Mouse (Mus musculus): ENCODE data around the gene Tmem174. TPM values are rescaled to one million over a fixed set of nuclear protein-coding genes. Genes with fewer than 3 reads are reported as not detected.

The Tmem174 gene
- total RNA-seq (2021), result not detected

DNA sequence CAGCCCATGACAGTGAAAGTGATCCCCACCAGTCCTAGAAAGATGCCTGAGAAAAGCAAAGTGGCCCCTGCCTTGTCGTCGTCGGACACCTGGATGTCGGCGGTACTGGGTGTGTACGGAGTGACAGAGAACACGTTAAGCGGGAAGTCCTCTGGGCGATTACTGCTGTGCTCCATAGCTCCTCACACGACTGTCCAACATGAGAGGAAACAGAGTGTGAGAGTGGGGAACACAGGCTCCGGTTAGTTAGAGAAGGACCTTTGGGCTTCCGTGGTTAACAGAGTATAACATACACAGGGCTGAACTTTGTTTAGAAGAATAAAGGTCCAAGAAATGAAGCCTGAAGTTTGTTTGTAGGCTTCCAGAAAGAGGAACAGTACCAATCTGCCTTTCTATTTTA lies at the start of gene Tmem174:
TSS of gene Tmem174 (minus strand) at position 266 of the 400 bp plus-strand sequence.
- no peak for DNase-seq (ENCODE audit: extremely low spot score in 1 of 2, low spot score in 1 of 2)

DNA sequence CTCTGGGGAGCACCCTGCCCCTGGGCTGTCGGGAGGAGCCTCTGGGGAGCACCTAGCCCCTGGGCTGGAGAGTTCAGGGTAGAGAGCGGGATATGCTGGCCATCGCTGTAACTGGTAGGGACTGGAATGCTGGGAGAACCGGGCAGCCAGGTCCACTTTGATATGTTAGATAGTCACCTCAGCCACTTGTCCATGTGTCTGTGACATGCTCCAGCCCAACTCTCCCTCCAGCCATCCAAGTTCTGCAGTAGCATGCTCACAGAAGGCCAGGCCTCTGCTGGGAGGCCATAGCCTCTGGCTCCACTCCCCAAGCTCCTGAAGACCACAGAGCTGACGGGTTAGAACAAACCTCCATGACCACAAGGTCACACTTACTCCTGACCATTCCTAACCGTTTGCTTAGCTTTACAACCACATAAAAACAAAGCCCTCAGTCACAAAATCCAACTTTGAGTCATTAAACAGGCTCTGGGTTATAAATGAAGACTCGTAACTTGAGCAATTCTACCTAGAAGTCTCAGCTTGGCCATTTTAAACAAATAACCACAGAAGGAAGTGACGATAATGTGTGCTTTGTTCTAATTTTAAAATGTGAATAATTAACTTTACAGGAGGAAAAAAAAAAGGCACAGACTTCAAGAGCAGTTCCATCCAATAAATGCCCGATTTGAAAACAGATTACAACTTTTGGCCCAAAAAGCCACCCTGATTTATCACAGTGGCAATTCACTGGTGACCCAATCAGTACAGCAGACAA lies 47.1 kb upstream of the Tmem174 start:
- DNase-seq (ENCODE audit: extremely low spot score in 1 of 2, low spot score in 1 of 2), result no peak

DNA sequence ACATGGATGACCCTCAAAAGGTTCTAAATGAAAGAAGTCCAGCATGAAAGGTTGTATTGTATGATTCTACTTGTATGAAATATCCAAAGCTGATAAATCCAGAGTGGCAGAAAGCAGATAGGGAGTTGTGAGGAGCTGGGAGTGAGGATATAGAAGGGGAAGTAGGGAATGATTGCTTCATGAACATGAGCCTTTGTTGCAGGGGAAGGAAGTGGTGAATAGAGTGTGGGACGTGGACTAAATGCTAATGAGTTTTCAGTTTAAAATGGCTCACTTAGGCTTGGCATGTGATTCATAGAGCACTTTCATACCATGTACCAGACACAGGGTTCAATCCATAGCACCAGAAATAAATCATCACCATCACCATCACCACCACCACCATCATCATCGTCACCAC lies 46.2 kb upstream of the Tmem174 start:
- no peak for DNase-seq (ENCODE audit: extremely low spot score in 1 of 2, low spot score in 1 of 2)

DNA sequence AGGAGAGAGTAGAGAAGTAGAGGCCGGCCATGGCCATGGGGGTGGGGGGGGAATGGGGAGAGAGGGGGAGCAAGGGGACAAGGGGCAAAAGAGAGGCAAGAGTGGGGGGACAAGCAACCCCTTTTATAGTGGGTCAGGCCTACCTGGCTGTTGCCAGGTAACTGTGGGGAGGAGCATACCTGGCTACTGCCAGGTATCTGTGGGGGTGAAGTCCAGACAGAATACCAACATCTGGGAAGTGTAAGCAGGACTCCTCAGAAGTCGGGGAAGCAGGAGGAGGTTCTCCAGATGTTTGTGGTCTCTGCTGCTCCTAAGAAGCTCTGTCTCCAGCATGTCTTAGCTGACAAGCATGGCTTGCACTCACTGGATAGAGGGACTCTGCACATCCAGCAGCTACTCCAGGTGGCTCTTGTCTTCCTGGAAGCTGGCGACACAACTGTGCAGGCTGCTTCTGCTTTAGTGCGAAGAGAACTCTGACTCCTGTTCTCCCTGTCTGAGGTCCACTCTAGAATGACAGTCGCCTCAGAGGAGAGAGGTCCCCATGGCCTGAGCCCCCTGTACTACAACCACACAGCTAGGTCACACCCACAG lies 43.4 kb upstream of the Tmem174 start:
- no peak for DNase-seq (ENCODE audit: extremely low spot score in 1 of 2, low spot score in 1 of 2)

DNA sequence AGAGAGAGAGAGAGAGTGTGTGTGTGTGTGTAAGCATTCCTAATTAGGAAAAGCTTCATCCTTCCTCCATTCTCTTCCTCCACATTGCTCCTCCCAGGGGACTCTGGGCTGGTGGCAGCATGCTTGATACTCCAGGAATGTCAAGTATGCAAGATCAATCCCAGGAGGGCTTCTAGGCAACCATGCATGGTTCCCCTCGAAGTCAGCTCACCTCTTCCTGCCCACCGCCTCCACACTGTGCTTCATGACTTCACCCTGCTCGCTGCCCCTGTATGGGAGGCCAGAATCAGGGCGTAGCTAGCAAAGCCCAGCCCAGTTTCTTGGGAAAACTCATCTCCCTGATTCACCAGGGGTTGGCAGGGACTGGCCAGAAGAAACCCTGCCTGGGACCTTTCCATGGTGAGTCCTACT lies 42.4 kb upstream of the Tmem174 start:
- no peak for DNase-seq (ENCODE audit: extremely low spot score in 1 of 2, low spot score in 1 of 2)

DNA sequence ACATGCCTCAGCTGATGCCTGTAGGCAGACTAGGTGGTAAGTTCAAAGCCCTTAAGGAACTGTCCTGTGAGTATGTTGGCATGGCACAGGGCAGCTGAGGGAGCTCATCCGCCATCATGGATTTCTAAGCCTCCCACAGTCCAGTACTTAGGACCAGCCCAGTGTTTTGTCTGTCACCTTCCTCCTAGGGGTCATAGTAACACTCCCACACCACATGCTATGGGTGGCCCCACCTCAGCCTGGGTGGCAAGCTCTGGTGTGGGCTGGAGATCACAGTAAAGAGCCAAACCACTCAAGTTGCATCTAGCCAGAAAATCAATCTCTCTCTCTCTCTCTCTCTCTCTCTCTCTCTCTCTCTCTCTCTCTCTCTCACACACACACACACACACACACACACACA lies 42.0 kb upstream of the Tmem174 start:
- DNase-seq (ENCODE audit: extremely low spot score in 1 of 2, low spot score in 1 of 2), result no peak

DNA sequence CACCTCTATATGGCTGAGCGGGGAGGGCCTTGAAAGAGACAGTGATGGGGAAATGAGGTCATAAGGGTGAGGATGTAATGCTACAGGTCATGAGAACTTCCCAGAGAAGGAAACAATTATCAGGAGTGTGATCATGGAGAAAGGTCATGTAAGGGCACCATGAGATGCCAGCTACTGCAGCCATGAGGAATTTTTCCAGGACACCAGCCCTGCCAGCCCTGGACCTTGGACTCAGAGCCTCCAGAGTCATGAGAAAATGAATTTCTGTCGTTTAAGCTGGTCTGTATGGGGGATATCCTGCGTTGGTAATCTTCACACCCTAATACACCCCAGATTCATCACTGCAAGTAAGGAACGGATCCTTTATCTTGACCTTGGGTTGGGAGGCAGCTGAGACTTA lies 36.7 kb upstream of the Tmem174 start:
- no peak for DNase-seq (ENCODE audit: extremely low spot score in 1 of 2, low spot score in 1 of 2)

DNA sequence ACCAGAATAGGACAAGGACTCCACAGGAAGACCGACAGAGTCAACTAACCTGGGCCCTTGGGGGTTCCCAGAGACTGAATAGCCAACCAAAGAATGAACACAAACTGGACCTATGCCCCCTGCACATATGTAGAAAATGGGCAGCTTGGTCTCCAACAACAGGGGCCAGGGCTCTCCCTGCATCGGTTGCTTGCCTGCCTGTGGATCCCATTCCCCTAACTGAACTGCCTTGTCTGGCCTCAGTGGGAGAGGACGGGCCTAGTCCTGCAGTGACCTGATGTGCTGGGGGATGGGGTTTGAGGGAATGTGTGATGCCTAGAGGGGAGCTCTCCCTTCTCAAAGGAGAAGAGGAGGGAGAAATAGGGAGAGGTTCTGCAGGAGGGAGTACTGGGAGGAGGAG lies 32.1 kb upstream of the Tmem174 start:
- no peak for DNase-seq (ENCODE audit: extremely low spot score in 1 of 2, low spot score in 1 of 2)

DNA sequence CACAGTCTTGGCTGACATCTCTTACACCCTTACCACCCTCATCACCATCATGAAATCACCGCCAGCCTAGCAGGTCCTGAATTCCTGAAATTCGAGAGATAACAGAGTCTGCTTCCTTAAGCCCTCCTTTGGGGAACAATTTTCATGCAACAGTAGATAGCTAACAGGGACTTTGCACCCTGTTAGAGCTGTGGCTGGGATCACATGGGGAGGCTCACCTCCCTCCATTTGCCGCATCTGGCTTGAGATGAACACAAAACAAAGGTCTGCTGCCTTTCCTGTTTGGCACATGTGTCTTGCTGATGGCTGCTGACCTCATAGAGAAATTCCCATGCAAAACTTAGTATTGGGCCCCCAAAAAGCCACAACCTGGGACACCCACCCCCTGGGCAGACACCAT lies 30.1 kb upstream of the Tmem174 start:
- DNase-seq (ENCODE audit: extremely low spot score in 1 of 2, low spot score in 1 of 2), result no peak

DNA sequence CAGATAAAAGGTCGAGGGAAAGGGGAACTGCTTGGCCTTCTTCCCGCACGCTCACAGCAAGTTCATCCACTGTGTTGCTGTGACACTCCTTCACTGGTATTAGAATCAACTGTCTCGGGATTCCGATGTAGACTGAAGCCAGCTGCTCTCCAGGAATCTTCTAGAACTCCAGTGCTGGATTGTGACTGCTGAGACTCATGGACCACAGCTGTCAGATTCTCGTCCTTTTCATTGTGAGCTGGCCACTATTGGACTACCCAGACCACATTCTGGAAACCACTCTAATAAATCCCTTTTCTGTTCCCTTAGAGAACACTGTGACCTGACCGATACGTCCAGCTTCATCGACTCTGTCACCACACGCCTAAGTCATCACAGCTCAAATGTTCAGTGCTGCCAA lies 28.0 kb upstream of the Tmem174 start:
- DNase-seq (ENCODE audit: extremely low spot score in 1 of 2, low spot score in 1 of 2), result no peak

DNA sequence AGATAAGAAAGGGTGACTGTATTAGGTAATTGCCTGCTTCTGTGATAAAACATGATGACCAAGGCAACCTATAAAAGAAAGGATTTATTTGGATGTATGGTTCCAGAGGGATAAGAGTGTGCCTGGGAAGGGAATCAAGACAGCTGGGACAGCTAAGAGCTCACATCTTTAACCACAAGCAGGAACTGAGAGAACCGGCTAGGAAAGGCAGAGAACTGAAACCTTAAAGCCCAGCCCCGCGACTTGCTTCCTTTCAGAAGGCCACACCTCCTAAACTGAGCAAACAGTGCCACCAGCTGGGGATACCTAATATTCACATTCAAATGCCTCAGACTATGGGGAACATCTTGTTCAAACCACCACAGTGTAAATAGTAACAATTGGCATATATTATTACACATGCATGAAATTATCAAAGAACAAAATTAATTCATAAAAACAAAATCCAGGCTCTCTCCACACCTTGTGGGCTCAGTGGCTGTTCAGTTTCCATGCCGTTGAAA lies 25.0 kb upstream of the Tmem174 start:
- DNase-seq (ENCODE audit: extremely low spot score in 1 of 2, low spot score in 1 of 2), result no peak

DNA sequence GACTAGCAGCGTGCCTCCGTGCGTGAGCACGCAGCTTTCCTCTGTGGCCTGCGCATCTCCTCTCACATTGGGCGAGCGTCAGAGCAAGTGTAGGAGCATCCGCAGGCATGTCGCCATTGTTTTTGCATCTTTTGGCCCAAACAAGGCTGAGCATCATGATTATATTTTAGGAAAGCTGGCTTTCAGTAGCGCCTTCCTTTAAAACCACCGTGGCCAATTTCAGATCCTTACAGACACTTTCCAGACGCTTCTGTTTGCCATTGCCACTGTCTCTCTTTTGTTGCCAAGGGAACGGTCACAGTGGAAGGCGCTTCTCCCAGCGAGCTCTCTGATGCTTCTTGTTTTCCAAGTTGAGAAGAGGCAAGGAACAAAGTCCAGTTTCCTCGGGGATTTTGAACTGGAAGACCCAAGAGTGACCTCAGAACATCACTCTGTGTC lies 18.8 kb upstream of the Tmem174 start:
- no peak for DNase-seq (ENCODE audit: extremely low spot score in 1 of 2, low spot score in 1 of 2)

DNA sequence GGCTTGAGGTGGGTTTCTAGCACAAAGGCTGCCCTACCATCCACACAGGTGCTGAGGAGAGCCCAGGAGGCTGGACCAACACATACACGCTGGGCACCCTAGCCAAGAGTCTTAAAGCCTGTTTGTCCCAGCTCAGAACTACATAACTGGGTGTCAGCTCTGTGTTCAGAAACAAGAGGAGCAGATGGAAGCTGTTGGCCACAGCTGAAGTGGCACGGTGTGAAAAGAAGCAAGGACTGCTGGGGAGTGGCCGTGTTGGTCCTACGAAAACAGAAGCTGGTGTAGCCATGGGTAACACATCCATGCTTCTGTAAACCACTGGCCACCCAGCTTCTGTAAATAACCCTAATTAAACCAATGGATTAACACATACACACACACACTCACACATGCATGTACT lies 18.1 kb upstream of the Tmem174 start:
- DNase-seq (ENCODE audit: extremely low spot score in 1 of 2, low spot score in 1 of 2), result no peak

DNA sequence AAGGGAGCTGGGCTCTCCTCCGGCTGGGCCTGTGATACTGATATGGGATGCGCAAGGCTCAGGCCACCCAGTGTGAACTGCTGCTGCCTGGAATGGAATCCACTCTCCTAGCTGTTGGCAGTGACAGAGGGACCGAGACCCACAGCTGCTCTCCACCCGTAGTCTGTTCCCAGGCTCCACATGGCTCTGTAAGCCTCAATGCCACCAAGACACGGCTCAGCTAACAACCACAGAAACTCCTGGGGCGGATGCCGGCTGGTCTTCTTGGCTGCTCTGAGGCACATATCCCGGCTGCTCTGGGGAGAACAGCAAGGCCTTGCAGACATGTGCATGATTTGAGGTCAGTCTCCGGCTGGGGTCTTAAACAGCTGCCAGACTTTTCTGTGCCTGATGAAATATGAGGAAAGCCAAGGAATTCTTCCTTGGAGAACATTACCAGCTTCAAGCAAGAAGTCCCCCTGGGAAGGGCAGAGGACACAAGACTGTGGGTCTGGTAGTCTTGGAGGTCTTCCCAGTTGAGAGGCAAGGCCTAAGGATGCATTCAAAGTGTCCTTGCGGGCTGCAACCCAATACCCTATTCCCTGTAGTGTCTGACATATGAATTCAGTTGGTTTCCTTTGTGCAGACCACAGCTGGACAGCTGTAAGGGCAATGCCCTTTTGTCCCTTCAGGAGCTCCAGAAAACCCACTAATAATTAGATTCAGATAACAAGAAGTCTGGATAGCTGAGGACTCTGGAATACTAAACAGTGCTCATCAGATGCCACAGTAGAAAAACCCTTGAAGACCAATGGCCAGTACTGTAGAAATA lies 17.1 kb upstream of the Tmem174 start:
- no peak for DNase-seq (ENCODE audit: extremely low spot score in 1 of 2, low spot score in 1 of 2)

DNA sequence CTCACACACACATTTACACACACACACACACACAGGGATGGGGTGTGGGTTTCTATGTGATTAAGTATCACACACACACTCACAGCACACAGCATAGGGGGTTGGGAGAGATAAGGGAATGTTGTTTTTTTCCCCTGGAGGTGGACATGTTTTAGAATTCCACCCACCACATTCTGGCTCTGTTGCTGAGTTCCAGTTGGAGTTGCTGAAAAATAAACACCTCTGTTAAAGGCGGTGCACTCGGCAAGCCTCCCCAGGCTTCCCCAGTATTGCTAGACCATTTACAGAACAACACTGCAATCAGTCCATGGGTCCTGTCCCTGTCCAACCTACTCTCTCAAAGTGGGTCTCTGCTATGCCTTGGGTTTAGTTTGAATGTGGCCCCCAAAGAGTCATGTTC lies 15.0 kb upstream of the Tmem174 start:
- DNase-seq (ENCODE audit: extremely low spot score in 1 of 2, low spot score in 1 of 2), result no peak

DNA sequence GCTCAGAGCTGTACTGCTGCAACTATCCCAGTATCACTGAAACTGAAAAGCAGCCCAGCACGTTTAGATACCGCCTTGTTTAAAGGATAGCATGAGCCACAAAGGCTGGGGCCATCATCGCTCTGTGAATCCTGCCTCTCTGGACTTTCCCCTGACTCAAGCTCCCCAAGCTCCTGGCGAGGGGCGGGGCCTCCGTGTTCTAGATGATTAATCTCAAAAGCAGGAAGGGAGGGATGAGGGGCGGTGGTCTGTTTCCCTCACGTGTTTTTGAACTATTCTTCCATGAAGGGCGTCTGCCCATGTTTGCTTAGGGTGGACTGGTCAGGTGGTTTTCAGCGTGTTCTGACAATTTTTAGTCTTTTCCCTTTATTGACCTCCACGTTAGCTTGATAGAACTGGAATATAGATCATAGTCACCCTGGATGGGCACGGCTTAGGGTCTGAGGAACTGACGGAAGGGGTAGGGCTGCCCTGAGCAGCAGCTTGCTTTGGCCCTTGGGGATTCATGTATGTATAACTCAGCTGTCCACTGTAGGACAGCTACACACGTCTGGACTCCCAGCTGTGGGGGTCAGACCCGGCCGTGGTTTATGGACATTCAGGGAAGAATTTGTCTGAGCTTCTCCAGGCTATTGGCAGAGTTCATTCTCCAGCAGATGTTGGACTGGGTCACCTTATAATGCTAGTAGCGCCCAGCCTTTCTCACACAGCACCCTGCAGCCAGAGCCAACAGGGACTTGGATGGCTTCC lies 14.2 kb upstream of the Tmem174 start:
- no peak for DNase-seq (ENCODE audit: extremely low spot score in 1 of 2, low spot score in 1 of 2)

DNA sequence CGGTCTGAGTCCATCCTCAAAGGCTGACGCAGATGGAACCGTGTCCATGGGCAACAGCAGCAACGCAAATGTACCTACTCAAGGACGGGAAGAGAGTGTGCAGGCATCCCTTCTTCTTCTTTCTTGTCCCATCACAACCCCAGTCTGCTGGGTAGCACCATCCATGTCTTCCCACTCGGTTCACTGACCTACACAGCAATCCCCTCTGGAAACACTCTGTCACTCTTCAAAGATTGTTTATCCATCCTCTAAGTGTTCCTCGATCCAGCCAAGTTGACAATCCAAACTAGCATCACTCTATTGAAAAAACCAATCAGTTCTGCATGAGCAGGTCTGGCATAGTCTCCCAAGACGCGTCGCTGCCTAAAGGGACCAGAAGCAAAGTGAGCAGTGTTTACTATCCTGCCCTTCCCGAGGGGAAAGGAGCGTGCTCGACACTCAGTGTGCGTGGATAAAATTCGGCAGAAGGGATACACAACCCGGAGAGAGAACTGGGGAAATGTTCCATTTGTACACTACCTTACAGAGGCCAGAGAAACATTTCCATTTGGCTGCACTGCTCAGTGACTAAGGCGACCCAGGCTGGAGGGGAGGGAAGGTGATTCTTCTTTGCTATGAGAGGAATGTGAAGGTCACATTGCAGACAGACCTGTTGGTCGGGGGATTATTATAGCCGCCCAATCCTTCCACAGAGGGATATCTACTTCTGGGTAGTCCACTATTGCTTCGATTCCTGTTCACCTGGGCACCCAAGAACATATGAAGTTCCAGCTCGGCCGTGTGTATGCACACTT lies 10.8 kb upstream of the Tmem174 start:
- no peak for DNase-seq (ENCODE audit: extremely low spot score in 1 of 2, low spot score in 1 of 2)

DNA sequence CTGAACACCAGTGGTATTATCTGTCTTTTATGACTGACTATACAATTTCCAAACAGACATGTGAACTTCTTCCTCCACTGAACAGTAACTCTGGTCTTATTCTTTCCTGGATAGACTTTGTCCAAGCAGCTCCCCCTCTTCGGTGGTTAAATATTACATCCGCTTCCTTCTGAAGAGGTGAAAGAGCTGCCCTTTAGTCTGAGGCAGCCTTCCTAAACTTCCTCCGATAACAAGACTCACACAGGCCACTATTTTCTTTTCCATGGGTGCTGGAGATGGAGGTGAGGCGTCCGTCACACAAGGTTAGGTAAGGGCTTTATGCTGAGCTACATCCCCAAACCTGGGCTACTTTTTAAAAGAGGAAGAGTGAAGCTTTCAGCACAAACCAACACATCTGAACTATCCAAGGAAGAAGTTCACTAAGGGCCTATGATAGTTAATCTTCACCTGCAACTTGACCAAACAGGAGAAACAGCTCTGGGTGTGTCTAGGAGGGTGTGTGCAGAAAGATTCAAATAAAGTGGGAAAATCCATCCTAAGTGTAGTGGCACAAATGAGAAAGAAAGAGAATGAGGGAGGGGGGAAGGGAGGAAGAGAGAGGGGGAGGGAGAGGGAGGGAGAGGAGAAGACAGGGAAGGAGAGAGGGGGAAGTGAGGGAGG lies 1.4 kb upstream of the Tmem174 start:
- DNase-seq (ENCODE audit: extremely low spot score in 1 of 2, low spot score in 1 of 2), result no peak

DNA sequence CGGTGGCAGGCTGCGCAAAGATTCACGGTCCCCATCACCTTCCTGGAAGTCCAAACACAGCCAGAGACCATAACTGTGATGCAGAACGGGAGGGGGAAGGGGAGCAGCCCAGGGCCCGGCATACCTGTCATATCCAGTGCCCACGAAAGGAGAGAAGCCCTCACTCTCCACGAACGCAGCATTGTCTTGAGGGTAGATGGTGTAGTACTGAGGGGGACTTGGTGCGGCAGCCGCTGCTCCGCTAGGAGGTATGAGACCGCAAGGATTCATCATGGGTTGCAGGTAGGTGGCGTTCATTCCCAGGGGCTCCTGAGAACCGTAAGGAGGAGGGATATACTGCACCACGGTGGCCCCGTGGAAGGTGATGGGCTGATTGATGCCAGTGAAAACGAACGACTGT lies 639 bp downstream of the Tmem174 start:
- no peak for DNase-seq (ENCODE audit: extremely low spot score in 1 of 2, low spot score in 1 of 2)
